Mouse (Mus musculus): ENCODE results near the gene Ndufv1.

Gene Ndufv1

DNA sequence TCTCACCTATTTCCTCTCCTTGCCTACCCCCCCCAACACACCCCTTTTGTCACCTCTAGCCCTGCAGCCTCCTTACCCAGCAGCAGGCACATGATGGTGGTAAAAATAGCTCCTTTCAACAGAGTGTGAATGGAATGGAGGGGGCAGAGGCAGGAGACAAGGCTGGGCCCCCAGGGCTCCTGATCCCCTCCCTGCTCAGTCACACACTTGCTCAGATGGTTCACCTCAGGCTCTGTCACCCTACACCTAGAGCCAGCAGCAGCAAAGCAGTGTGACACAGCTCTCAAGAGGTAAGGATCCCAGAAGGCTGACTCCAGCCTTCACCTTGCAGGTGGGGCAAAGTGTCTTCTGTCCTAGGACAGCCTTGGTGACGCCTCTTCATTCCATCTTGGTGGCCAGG lies 9.5 kb downstream of the Ndufv1 start, which contains the start of gene Doc2g:
Gene Doc2g, plus strand, starts transcription at position 202 of the 400 bp plus-strand sequence.
- in situ Hi-C loops (cut with MseI, MboI), result no loop called here

DNA sequence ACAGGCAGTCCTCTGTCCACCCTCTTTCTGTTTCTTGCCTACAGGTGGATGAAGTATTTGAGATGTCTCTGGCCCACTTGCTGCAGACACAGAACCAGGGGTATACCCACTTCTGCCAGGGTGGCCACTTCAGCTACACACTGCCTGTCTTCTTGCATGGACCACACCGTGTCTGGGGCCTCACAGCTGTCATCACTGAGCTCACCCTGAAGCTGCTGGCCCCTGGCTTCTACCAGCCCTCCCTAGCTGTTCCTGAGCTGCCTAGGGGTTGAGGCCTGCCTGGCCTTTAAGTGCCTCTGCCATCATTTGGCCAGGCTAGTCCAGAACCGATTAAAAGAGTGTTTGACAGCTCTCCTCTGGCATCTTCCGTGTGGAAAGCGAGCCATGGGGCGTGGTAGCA lies 10.9 kb downstream of the Ndufv1 start:
- in situ Hi-C loops (cut with MseI, MboI), result no loop called here

DNA sequence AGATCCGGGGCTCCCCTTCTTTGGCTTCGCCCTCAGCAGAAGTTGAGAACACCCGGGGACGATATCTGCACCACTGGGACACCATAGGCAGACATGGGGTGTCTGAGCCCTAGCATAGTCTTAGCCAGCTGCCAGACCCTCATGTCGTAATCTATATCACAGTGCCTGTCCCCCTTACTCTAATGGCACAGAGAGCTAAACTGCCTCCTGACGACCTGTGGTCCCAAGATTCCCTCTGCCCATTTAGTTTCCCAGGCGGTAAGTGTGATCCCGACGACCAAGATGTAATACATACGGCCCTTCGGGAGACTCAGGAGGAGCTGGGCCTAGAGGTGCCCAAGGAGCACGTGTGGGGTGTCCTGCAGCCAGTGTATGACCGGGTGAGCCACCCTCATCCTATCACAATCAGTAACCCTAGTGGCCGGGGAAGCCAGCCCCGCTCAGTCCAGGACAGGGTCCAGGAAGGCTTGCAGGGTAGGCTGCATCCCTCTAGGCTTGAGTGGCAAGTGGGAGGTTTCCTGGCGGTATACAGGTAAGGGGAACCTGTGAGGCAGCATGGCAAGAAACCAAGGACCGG lies 11.6 kb downstream of the Ndufv1 start:
- in situ Hi-C loops (cut with MseI, MboI), result no loop called here

DNA sequence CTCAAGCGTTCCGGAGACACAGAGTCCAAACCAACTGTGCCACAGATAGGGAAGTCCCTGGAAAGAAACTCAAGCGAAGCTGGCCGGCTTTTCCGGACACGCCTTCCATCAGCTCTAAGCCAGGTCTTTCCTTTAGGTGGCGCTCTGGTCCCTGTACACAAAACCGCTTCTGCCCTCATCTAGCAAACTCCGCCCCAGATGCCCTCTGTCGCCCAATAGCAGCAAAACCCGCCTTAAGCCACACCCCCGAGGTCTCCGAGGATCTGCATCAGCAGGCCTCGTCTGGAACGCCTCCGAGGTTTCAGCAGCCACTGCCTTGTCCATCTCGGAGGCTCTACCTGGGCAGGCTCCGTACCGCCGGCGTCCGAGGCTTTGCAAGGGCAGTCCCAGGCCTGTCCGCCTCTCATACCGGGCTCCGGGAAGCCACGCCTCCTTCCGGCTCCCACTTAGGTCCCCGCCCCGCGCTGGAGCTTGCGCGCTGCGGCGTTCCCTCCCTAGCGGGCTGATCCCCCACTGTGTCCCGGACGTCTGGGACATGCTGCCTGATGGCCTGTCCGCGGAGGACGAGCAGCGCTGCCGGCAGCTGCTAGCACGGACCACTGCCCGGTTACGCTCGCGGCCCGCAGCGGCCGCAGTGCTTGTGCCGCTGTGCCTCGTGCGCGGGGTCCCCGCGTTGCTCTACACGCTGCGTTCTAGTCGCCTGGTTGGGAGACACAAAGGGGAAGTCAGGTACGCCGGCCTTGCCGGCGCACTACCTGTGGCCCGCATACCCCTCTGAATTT lies 12.3 kb downstream of the Ndufv1 start, which contains the start of the genes Nudt8 and Gm49405:
Gene Nudt8, plus strand, starts transcription at position 462 of the 782 bp plus-strand sequence.
Gene Gm49405, plus strand, starts transcription at position 508 of the 782 bp plus-strand sequence.
- in situ Hi-C loops (cut with MseI, MboI), result no loop called here

DNA sequence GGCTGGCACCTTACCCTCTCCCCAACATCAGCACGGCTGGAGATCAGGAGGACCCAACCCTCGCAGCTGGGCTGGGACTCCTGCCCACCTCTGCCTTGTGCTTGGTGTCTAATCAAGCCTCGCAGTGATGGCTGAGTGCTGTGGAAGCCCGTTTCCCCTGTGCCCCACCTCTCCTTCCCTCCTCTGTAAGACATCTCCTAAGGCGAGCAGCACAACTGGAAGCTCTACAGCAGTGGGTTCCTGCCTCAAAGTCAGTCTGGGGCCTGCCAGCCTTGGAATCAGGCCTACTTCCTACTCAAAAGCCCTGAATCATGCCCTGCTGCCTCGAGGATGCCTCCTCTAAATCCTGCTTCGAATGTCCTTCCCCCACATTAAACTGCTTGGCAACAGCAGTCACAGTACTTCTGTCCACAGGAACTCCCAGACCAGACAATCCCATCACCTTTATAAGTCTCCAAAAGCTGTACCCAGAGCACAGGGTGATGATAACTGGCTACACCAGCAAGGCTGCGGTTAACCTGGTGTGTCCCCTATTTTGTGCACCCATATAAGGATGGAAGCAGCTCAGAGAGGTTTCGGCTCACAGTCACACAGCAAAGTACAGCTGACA lies 13.4 kb downstream of the Ndufv1 start:
- in situ Hi-C loops (cut with MseI, MboI), result no loop called here

DNA sequence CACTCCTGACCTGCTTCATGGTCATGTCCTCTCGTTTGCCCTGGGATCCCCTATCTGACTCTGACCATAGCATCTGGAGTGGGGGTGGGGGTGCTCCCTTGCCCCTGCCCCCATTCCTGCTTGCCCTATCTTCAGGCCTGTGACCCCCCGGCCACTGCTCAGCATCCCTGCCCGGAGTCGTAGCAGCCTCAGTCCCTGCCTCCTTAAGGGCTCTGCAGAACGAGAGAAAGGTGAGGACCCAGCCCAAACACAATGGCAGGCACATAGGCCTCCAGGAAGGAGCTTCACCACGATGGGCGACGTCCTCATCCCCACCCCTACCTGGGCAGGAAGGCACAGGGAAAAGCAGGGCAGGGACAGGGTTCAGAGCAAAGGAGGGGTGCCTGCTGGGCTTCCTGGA lies 14.3 kb downstream of the Ndufv1 start:
- in situ Hi-C loops (cut with MseI, MboI), result no loop called here

DNA sequence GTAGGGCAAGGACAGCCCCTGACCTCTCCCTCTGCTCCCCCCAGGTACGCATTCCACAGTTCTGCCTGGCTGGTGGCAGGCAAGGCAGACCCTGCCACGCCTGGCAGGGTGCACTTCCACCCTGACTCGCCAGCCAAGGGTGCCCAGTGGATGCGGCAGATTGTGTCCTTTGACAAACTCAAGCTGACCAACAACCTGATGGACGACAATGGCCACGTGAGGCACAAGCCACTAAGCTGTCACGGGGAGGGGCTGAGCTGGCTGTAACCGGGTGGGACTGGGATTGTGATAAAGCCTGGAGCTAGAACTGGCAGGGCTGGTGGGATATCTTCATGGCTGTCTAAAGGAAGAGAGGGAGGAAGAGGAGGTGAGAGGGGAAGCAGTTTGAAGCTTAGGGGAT lies 15.4 kb downstream of the Ndufv1 start:
- in situ Hi-C loops (cut with MseI, MboI), result no loop called here

DNA sequence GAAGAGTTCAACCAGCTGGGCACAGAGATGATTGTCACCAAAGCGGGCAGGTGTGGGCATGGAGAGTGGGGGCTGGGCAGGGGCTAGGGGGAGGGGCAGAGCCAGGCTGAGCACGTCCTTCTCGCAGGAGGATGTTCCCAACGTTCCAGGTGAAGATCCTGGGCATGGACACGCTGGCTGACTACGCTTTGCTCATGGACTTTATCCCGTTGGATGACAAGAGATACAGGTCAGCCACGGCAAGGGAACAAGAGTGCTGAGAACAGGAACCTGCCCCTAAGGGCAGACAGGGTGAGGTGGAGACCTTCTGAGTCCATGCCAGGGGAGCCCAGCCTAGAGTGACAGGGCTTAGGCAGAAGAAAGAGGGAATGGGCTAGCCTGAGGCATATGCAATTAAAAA lies 15.9 kb downstream of the Ndufv1 start:
- in situ Hi-C loops (cut with MseI, MboI), result no loop called here

DNA sequence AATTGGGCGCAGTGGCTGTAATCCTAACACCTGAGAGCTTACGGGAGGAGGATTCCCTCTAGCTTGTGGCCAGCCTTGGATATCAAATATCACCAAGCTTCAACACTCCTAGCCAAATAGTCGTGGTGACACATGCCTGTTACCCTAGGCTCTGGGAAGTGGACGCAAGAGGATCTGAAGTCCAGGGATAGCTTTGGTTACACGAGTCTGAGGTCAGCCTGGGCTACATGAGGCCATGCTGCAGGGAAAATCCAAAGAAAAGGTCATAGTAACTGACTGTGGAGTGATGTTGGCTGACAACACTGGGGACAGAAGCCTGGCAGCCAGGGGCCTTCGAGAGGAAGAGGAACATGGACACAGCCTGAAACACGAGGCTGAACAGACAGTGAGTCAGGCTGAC lies 16.5 kb downstream of the Ndufv1 start:
- in situ Hi-C loops (cut with MseI, MboI), result no loop called here

DNA sequence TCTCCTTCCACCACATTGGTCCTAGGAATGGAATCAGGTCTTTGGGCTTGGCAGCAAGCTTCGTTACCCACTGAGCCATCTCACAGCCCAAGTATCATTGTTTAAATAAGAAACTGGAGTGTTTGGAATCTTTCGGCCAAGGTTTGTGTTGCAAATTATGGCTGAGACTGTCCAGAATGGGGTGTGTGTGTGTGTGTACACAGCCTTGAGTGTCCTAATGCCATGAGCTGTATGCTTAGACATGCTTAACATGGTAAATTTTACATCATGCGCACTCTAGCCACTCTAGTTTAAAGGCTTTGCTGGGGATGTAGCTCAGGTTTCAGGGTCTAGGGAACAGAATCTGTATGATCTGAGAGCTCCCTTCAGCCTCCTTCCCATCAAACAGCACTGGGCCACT lies 17.1 kb downstream of the Ndufv1 start:
- in situ Hi-C loops (cut with MseI, MboI), result no loop called here

DNA sequence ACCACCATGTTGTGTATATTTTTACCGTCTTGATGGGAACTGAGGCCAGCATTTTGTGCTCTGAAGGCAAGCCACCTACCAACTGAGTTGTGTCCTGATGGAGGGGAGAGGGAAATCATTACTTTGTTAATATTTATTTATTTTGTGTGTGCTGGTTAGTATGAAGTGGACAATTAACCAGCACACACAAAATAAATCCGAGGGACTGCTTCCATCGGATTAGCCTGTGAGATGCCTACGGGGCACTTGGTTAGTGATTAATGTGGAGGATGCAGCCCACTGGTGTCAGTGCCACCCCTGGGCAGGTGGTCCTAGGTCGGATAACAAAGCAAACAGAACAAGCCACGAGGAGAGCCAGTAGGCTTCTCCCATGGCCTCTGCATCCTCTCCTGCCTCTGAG lies 17.7 kb downstream of the Ndufv1 start:
- in situ Hi-C loops (cut with MseI, MboI), result loop anchor here in 1 of 2 experiments (5.0 kb wide), 1 partner anchor 48 kb away; no protein-coding TSS in a partner anchor

DNA sequence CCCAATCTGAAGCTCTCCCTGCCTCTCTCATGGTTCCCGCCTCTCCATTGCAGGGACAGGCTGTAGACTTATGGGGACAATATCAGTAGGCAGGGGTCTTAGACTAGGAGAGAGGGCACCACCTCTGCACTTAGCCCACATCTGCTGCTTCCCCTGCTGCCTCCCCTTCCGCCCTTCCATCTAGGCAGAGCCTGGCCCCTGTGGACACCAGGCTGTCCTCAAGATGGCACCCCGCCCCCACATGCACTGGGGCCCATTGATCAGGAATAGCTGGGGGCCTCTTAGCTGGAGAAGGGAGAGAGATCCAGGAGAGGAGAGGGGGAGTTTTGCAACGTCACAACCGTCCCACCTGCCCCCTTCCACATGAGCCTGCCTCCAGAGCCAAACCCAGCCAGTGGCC lies 20.2 kb downstream of the Ndufv1 start, which contains the start of gene Tbx10:
Gene Tbx10, plus strand, starts transcription at position 337 of the 400 bp plus-strand sequence.
- in situ Hi-C loops (cut with MseI, MboI), result loop anchor here in 1 of 2 experiments (5.0 kb wide), 1 partner anchor 45 kb away; no protein-coding TSS in a partner anchor

DNA sequence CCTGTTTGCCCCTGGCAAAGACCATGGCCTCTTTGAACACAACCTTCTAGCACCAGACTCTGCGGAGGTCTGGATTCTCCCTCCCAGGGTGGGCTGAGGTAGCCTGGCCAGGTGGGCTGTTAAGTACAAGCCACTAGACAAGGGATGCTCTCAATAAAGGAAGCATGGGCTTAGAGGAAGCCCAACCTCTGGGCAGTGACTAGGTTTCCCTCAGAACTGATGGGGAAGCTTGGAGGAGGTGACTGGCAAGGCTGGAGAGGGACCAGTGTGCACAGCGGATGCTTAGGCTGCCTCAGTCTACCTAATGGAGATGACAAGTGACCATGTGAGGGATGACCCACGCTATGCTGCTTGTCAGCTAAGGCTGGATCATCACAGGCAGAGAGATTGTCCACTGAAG lies 20.6 kb downstream of the Ndufv1 start:
- in situ Hi-C loops (cut with MseI, MboI), result loop anchor here in 1 of 2 experiments (5.0 kb wide), 1 partner anchor 45 kb away; no protein-coding TSS in a partner anchor

DNA sequence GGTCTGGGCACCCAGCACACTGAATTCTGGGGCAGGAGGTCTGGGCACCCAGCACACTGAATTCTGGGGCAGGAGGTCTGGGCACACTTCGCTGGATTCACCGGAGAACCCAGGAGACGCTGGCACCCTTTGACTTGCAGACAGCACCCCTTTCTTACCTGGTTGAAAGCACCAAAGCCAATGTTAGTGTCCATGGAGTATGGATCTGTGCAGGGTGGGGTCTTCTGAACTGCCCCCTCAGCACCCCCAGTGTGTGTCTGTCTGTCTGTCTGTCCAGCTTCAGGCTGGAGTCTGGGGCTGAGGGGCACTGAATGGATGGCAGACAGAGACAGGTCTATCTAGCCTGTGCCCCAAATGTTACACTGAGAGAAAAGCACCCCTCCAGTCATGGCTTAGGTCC lies 21.0 kb downstream of the Ndufv1 start:
- in situ Hi-C loops (cut with MseI, MboI), result loop anchor here in 1 of 2 experiments (5.0 kb wide), 1 partner anchor 44 kb away; no protein-coding TSS in a partner anchor

DNA sequence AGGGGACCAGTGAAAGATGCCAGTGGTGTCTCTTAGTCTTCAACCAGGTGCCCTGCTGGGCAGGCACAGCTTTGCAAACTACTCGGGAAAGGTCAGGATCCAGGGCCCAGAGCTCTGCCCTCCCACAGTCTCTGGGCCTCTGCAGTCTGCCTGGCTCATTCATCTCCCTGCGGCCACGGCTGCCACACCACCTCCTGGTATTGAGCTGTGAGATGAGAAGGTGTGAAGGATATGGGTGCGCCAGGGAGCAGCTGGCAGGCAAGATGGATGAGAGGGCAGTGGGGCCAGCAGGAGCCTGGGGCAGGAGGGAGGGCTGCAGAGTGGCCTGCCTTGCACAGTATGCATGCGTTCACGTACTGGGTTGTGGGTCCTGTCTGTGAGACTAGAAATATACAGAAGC lies 21.8 kb downstream of the Ndufv1 start:
- in situ Hi-C loops (cut with MseI, MboI), result loop anchor here in 1 of 2 experiments (5.0 kb wide), 1 partner anchor 44 kb away; no protein-coding TSS in a partner anchor

DNA sequence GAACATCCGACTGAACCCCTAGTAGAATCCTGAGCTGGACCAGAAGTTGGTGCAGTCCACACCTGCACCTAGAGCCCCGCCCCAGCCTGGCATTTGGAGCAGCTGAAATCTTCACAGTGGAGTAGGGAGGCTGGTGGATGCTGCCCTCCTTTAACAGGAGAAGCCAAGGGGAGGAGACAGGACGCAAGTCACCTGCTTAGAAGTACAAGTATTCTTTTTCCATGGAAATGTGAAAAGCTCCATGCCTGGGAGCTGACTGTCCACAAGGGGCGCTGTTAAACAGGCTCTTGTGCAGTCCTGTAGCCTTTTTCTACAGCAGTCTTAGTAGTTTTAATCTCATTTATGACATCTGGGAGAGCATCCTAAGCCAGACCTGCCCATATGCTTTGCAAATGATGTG lies 23.9 kb downstream of the Ndufv1 start:
- in situ Hi-C loops (cut with MseI, MboI), result no loop called here

DNA sequence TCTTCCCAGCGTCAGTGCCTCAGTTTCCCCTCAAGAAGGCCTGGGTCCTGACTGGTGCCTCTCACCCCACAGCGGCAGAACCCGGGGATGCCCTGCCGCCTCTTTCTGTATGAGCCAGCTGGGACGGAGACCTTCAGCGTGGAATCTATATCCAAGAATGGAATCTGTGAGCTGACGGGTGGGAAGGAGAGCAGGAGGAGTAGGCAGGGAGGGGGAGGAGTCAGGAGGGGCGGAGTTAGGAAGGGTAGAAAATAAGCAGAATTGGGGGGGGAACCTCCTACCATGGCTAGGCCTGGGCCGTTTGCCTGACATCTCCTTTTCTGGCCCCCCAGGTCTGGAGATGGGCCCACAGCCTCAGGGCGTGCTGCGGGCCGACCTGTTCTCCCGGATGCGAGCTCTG lies 24.5 kb downstream of the Ndufv1 start:
- in situ Hi-C loops (cut with MseI, MboI), result no loop called here

DNA sequence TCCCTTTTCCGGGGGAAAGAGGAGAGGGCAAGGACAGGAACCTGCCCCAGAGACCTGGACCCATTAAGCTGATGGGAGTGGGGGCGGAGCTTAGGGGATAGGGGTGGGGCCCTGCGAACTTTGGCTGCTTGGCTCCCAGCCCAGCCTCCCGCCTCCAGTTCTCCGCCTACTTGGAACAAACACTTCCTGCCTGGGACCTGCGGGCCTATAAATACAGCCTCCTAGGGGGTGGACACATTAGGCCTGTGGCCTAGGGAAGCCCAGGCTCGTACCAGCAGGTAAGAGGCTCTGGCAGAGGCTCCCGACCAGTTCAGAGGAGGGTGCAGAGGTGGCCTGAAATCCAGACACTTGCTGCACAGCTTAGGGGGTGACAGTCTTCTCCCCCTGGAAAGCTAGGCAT lies 26.3 kb downstream of the Ndufv1 start, which contains the start of gene Acy3:
Gene Acy3, plus strand, starts transcription at position 237 of the 400 bp plus-strand sequence.
- in situ Hi-C loops (cut with MseI, MboI), result no loop called here

DNA sequence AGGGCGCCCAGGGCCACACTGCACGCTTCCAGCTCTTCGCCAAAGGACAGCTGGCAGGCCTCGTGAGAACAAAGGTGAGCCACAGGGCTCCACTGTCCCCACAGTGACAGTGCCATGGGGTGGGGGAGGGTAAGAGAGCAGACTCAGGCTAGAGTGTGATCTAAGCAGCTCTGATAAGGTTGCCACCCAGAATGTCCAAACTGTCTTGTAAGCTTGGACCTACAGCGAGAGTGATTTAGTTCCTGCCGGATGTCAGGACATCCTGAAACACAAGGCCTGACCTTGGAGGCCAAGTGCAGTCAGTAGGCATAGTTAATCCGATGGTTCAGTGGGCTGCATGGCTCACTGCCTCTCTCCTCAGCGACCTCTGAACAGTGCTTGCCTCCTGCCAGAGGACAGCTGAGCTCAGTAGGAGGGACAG lies 27.3 kb downstream of the Ndufv1 start:
- in situ Hi-C loops (cut with MseI, MboI), result no loop called here

DNA sequence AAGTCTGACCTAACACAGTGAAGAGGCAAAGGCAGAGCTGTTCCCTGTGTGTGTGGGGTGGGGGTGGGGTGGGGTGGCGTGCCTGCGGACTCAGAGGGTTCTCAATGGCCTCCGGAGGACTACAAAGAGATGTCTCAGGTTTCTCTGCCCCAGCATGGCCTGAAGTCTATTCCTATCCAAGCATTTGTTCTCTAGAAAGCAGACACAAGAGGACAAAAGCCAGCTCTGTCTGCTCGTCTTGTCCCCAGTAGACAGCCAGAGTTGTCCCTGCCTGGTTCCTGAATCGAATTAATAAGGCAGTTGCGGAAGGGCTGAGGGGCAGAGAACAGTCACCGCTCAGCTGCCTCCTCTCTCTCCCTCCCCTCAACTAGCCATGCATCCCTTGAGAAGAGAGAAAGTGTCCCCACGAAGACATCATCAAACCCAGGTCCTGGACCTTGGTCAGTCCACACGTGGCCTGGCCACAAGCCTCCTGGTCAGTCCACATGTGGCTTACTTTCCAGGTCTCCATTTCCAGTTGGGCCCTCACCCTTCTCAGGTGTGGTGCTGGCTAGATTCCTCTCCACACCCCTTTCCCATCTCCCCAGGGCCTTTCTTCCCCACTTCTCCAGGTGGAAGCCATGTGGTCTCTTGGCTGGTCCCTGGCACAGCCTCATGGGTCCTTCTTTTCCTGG lies 28.9 kb downstream of the Ndufv1 start:
- in situ Hi-C loops (cut with MseI, MboI), result no loop called here

DNA sequence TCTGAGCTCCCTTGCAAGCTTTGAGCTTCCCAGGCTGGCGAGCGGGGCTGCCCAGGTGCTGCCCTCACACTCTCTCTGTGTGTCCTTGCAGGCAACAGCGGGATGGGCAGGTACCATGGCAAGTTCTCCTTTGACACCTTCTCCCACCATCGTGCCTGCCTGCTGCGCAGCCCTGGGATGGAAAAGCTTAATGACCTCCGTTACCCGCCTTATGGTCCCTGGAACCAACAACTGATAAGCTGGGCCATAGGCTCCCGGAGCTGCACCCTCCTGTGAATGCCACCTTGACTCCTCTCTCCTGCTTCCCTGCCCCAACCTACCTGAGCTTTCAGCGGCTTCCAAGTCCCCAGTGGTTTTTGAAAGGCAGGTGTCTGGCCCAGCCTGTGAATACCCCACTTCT lies 31.7 kb downstream of the Ndufv1 start:
- in situ Hi-C loops (cut with MseI, MboI), result no loop called here

DNA sequence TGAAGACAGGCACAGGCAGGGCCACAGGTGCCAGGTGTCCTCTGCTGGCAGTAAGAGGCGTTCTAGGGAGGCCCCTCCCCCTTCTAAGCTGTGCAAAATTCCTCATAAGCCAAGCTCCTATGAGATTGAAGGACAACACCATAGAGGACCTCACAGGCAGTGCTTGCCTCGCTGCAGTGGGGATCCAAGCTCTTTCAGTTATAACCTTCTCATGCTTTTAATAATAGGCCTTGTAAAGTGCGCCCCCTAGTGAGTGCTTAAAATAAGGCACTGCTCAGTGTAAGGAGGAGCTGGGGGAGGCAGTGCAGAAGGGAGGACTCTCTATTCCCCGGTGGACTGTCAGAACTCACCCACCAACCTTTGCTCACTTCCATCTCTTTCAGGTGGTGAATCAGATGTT lies 32.3 kb downstream of the Ndufv1 start:
- in situ Hi-C loops (cut with MseI, MboI), result no loop called here

All from mouse trophoblast stem cell (cell line).